Mouse (Mus musculus) layer of hippocampus, adult 11-12 months (tissue): ENCODE measurements around the gene Pcbd2.

Source experiments
- DNase-seq: peaks from one replicate; pipeline ENCODE4 v3.0.0; 2022; ENCODE audit warnings: low spot score

Gene Pcbd2

DNA sequence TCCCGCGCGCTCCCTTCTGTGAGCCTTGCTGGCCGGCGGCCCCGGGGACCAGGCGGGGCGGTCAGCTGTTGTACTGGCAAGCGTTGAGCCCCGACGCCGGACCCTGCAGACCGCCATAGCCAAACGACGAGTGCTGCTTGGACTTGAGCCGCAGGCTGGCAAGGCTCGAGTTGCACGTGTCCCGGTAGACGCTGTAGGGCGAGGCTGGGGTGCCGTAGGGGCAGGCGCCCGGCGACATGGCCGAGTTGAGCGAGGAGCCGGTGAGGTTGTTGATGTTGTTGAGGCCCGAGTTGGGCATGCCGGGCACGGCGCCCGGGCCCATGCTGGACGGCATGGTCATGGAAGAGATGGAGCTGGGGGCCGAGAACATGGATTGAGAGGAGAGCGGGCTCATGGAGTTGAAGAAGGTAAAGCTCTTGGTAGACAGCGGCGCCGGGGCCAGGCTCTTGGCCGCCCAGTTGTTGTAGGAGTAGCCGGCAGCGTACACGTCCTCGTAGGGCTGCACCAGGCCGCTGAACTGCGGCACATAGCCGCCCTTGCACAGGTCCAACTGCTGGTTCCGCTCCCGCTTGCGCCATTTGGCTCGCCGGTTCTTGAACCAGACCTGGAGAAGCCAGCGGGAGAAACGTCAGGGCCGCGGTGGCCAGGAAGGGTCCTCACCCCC, 99.0 kb downstream of the Pcbd2 start:
- DNase-seq = no peak
